Mouse (Mus musculus) intestine, embryonic 15.5 days (tissue): ENCODE results near the gene Frrs1. TPM values are rescaled to one million over a fixed set of nuclear protein-coding genes. Genes with fewer than 3 reads are reported as not detected.

Experiments used
- ATAC-seq: fragments of 200-750 bp; cut with Nextera tagmentation; 2 replicates; pipeline ENCODE4 v1.8.0; 2017; ENCODE audit warnings: moderate TSS enrichment, moderate library complexity
- H3K27ac ChIP-seq: fragments of 300-500 bp; sonication (generic); 2 replicates; pipeline ENCODE4 v1.5.1; 2015; ENCODE audit warnings: mild to moderate bottlenecking, inconsistent platforms
- H3K27me3 ChIP-seq: fragments of 300-500 bp; sonication (generic); replicated peaks from 2 replicates; pipeline ENCODE4 v1.6.1; 2015; ENCODE audit warnings: inconsistent platforms
- H3K36me3 ChIP-seq: fragments of 300-500 bp; sonication (generic); 2 replicates; pipeline ENCODE4 v1.6.1; 2015; ENCODE audit warnings: inconsistent platforms
- H3K4me1 ChIP-seq: fragments of 300-500 bp; sonication (generic); replicated peaks from 2 replicates; pipeline ENCODE4 v1.6.1; 2015; ENCODE audit warnings: inconsistent platforms
- H3K4me2 ChIP-seq: fragments of 300-500 bp; sonication (generic); replicated peaks from 2 replicates; pipeline ENCODE4 v1.6.1; 2015; ENCODE audit warnings: mild to moderate bottlenecking, inconsistent platforms
- H3K4me3 ChIP-seq: fragments of 300-500 bp; sonication (generic); replicated peaks from 2 replicates; pipeline ENCODE4 v1.5.1; 2015; ENCODE audit warnings: inconsistent platforms
- H3K9ac ChIP-seq: fragments of 300-500 bp; sonication (generic); 2 replicates; pipeline ENCODE4 v1.6.1; 2015; ENCODE audit warnings: inconsistent platforms
- H3K9me3 ChIP-seq: fragments of 300-500 bp; sonication (generic); 2 replicates; pipeline ENCODE4 v1.6.1; 2016; ENCODE audit warnings: inconsistent platforms
- WGBS: fragments of 180-500 bp; shearing (Covaris S2); methylation state at CpG from one replicate; pipeline ENCODE4 v1.1.7; 2015; 5-methylcytosine and 5-hydroxymethylcytosine counted together
- polyA plus RNA-seq: library from polyadenylated mRNA; unstranded; fragments of >200 nt; fragmentation: Nextera tagmentation; extraction: Ambion mirVana; gene quantifications from 2 replicates; pipeline ENCODE4 v1.2.1, GENCODE M21; 2015

The Frrs1 gene
- polyA plus RNA-seq, 1 experiment from 2014 or later = 36.6 TPM

GRCm38 (mm10) chr3:116933158-116933557, 73.9 kb downstream of the Frrs1 start:
- no peaks in the 10 kb centered on the region for H3K9me3 ChIP-seq
- H3K36me3 ChIP-seq = no peaks in the 10 kb centered on the region
- H3K4me1 ChIP-seq = no peaks in the 10 kb centered on the region
- no peaks in the 10 kb centered on the region for H3K27me3 ChIP-seq
- WGBS = 53% methylated on average over 1 of the region's 1 CpGs
- H3K4me2 ChIP-seq = no peak overlapping the region
- H3K27ac ChIP-seq = no peak overlapping the region
- no peak overlapping the region for H3K9ac ChIP-seq
- no peak for ATAC-seq
- H3K4me3 ChIP-seq = no peak overlapping the region

GRCm38 (mm10) chr3:116936934-116937691, 77.8 kb downstream of the Frrs1 start:
- Histone ChIP-seq H3K4me1 (no peaks in the 10 kb centered on the region), H3K9ac (no peak overlapping the region), H3K9me3 (no peaks in the 10 kb centered on the region), H3K4me2 (no peak overlapping the region), H3K36me3 (no peaks in the 10 kb centered on the region), H3K27me3 (no peaks in the 10 kb centered on the region), H3K4me3 (no peak overlapping the region), H3K27ac (no peak overlapping the region)
- ATAC-seq = no peak
- WGBS = 77% methylated on average over 4 of the region's 4 CpGs

- Histone ChIP-seq H3K36me3 (no peaks in the 10 kb centered on the region), H3K27me3 (no peaks in the 10 kb centered on the region), H3K4me2 (no peak overlapping the region), H3K4me1 (no peaks in the 10 kb centered on the region), H3K4me3 (no peak overlapping the region), H3K9me3 (no peaks in the 10 kb centered on the region), H3K27ac (no peak overlapping the region), H3K9ac (no peak overlapping the region)
- WGBS = 81% methylated on average over 10 of the region's 10 CpGs
- ATAC-seq = no peak
Observed at GRCm38 (mm10) chr3:116940804-116941558, 81.7 kb downstream of the Frrs1 start.

GRCm38 (mm10) chr3:116941559-116942117, 82.4 kb downstream of the Frrs1 start:
- Histone ChIP-seq H3K27me3 (no peaks in the 10 kb centered on the region), H3K27ac (no peak overlapping the region), H3K4me1 (no peaks in the 10 kb centered on the region), H3K36me3 (no peaks in the 10 kb centered on the region), H3K4me3 (no peak overlapping the region), H3K9me3 (no peaks in the 10 kb centered on the region), H3K4me2 (no peak overlapping the region), H3K9ac (no peak overlapping the region)
- WGBS = 85% methylated on average over 1 of the region's 1 CpGs
- no peak for ATAC-seq

- no peaks in the 10 kb centered on the region for H3K27me3 ChIP-seq
- H3K9ac ChIP-seq = no peak overlapping the region
- H3K4me2 ChIP-seq = no peak overlapping the region
- 63% methylated on average over 6 of the region's 6 CpGs for WGBS
- no peak for ATAC-seq
- H3K36me3 ChIP-seq = no peaks in the 10 kb centered on the region
- H3K9me3 ChIP-seq = no peaks in the 10 kb centered on the region
- no peak overlapping the region for H3K27ac ChIP-seq
- no peaks in the 10 kb centered on the region for H3K4me1 ChIP-seq
- no peak overlapping the region for H3K4me3 ChIP-seq
Observed at GRCm38 (mm10) chr3:116942751-116943150, 83.5 kb downstream of the Frrs1 start.

- Histone ChIP-seq H3K4me2 (no peak overlapping the region), H3K9me3 (no peaks in the 10 kb centered on the region), H3K4me3 (no peak overlapping the region), H3K27ac (no peak overlapping the region), H3K36me3 (no peaks in the 10 kb centered on the region), H3K9ac (no peak overlapping the region), H3K27me3 (no peaks in the 10 kb centered on the region), H3K4me1 (no peaks in the 10 kb centered on the region)
- ATAC-seq = no peak
- 68% methylated on average over 4 of the region's 4 CpGs for WGBS
Observed at GRCm38 (mm10) chr3:116943422-116943821, 84.2 kb downstream of the Frrs1 start.

- no peaks in the 10 kb centered on the region for H3K27me3 ChIP-seq
- H3K27ac ChIP-seq = no peak overlapping the region
- H3K9ac ChIP-seq = no peak overlapping the region
- H3K36me3 ChIP-seq = no peaks in the 10 kb centered on the region
- H3K4me1 ChIP-seq = no peaks in the 10 kb centered on the region
- no peaks in the 10 kb centered on the region for H3K9me3 ChIP-seq
- H3K4me3 ChIP-seq = no peak overlapping the region
- no peak overlapping the region for H3K4me2 ChIP-seq
- ATAC-seq = no peak
- 84% methylated on average over 4 of the region's 4 CpGs for WGBS
Observed at GRCm38 (mm10) chr3:116946476-116946875, 87.2 kb downstream of the Frrs1 start.

GRCm38 (mm10) chr3:116950665-116951115, 91.4 kb downstream of the Frrs1 start:
- Histone ChIP-seq H3K4me2 (no peak overlapping the region), H3K4me3 (no peak overlapping the region), H3K27me3 (no peaks in the 10 kb centered on the region), H3K36me3 (no peaks in the 10 kb centered on the region), H3K27ac (no peak overlapping the region), H3K4me1 (no peaks in the 10 kb centered on the region), H3K9me3 (no peaks in the 10 kb centered on the region), H3K9ac (no peak overlapping the region)
- ATAC-seq = peak; percentile 70; the same call in 1 of the 2 replicates
- WGBS = 70% methylated on average over 6 of the region's 6 CpGs

GRCm38 (mm10) chr3:116951489-116951888, 92.2 kb downstream of the Frrs1 start:
- WGBS = 69% methylated on average over 3 of the region's 3 CpGs
- no peak overlapping the region for H3K9ac ChIP-seq
- no peaks in the 10 kb centered on the region for H3K36me3 ChIP-seq
- no peak overlapping the region for H3K4me3 ChIP-seq
- no peak overlapping the region for H3K27ac ChIP-seq
- no peak overlapping the region for H3K4me2 ChIP-seq
- ATAC-seq = no peak
- no peaks in the 10 kb centered on the region for H3K27me3 ChIP-seq
- no peaks in the 10 kb centered on the region for H3K9me3 ChIP-seq
- no peaks in the 10 kb centered on the region for H3K4me1 ChIP-seq

- Histone ChIP-seq H3K36me3 (no peaks in the 10 kb centered on the region), H3K27me3 (no peaks in the 10 kb centered on the region), H3K9me3 (no peaks in the 10 kb centered on the region), H3K4me1 (no peaks in the 10 kb centered on the region), H3K4me2 (no peak overlapping the region), H3K9ac (no peak overlapping the region), H3K4me3 (no peak overlapping the region), H3K27ac (no peak overlapping the region)
- 73% methylated on average over 8 of the region's 8 CpGs for WGBS
- ATAC-seq = no peak
Observed at GRCm38 (mm10) chr3:116952242-116952899, 93.1 kb downstream of the Frrs1 start.

GRCm38 (mm10) chr3:116953366-116953765, 94.1 kb downstream of the Frrs1 start:
- 89% methylated on average over 6 of the region's 6 CpGs for WGBS
- Histone ChIP-seq H3K27me3 (no peaks in the 10 kb centered on the region), H3K4me3 (no peak overlapping the region), H3K4me1 (no peaks in the 10 kb centered on the region), H3K4me2 (no peak overlapping the region), H3K36me3 (no peaks in the 10 kb centered on the region), H3K9me3 (no peaks in the 10 kb centered on the region), H3K9ac (no peak overlapping the region), H3K27ac (no peak overlapping the region)
- no peak for ATAC-seq

- Histone ChIP-seq H3K4me3 (no peak overlapping the region), H3K4me1 (no peaks in the 10 kb centered on the region), H3K4me2 (no peak overlapping the region), H3K27me3 (no peaks in the 10 kb centered on the region), H3K9me3 (no peaks in the 10 kb centered on the region), H3K9ac (no peak overlapping the region), H3K36me3 (no peaks in the 10 kb centered on the region), H3K27ac (no peak overlapping the region)
- no peak for ATAC-seq
- WGBS = 68% methylated on average over 6 of the region's 6 CpGs
Observed at GRCm38 (mm10) chr3:116955061-116955460, 95.8 kb downstream of the Frrs1 start.
